Mouse (Mus musculus): ENCODE measurements around the gene Rell1. TPM values are rescaled to one million over a fixed set of nuclear protein-coding genes. Genes with fewer than 3 reads are reported as not detected.

Rell1 gene
- total RNA-seq (2023) = 10 to 100 TPM; 13.5 to 26.8 TPM

GRCm38 (mm10) chr5:63968443-63969415 lies at the start of gene Rell1:
Gene Rell1, minus strand, starts transcription at chr5:63968897.

Other genes starting within 250 kb of the Rell1 start
- not detected for gene 0610040J01Rik, start 156.5 kb downstream of the Rell1 start, total RNA-seq (2023)
- 10 to 100 TPM; 11.8 to 18.1 TPM for gene Pgm2, start 124.1 kb upstream of the Rell1 start, total RNA-seq (2023)
- gene Tbc1d1, start 187.4 kb upstream of the Rell1 start, total RNA-seq (2023) = 100 to 1,000 TPM; 110 to 124 TPM

All from B cell, adult 67 days (primary cell).